Mouse (Mus musculus) embryonic facial prominence, embryonic 14.5 days (tissue): ENCODE data around the gene Isg20l2. TPM values are rescaled to one million over a fixed set of nuclear protein-coding genes. Genes with fewer than 3 reads are reported as not detected.

Experiments
- ATAC-seq: fragments of 200-750 bp; cut with Nextera tagmentation; 2 replicates; pipeline ENCODE4 v1.8.0; 2017; ENCODE audit warnings: low read depth, moderate number of reproducible peaks, moderate TSS enrichment
- DNase-seq: peaks from one replicate; pipeline ENCODE4 v3.0.0-alpha.2; 2015; ENCODE audit warnings: low spot score
- H3K27ac ChIP-seq: fragments of 300-500 bp; sonication (generic); replicated peaks from 2 replicates; pipeline ENCODE4 v1.5.1; 2014; ENCODE audit warnings: low read depth, mild to moderate bottlenecking, low read length, moderate library complexity
- H3K27me3 ChIP-seq: fragments of 300-500 bp; sonication (generic); replicated peaks from 2 replicates; pipeline ENCODE4 v1.6.1; 2014; ENCODE audit warnings: low read length; ENCODE audit not compliant: control insufficient read depth, insufficient read depth
- H3K36me3 ChIP-seq: fragments of 300-500 bp; sonication (generic); 2 replicates; pipeline ENCODE4 v1.6.1; 2014; ENCODE audit warnings: low read length, mixed read lengths; ENCODE audit not compliant: control insufficient read depth, insufficient read depth
- H3K4me1 ChIP-seq: fragments of 300-500 bp; sonication (generic); 2 replicates; pipeline ENCODE4 v1.6.1; 2014; ENCODE audit warnings: antibody characterized with exemption, low read length; ENCODE audit not compliant: control insufficient read depth, insufficient read depth
- H3K4me2 ChIP-seq: fragments of 300-500 bp; sonication (generic); 2 replicates; pipeline ENCODE4 v1.6.1; 2014; ENCODE audit warnings: low read depth, mild to moderate bottlenecking, low read length, moderate library complexity, mixed read lengths
- H3K4me3 ChIP-seq: fragments of 300-500 bp; sonication (generic); 2 replicates; pipeline ENCODE4 v1.5.1; 2014; ENCODE audit warnings: low read depth, mild to moderate bottlenecking, low read length
- H3K9ac ChIP-seq: fragments of 300-500 bp; sonication (generic); 2 replicates; pipeline ENCODE4 v1.6.1; 2014; ENCODE audit warnings: low read depth, mild to moderate bottlenecking, low read length, moderate library complexity, mixed read lengths
- H3K9me3 ChIP-seq: fragments of 300-500 bp; sonication (generic); 2 replicates; pipeline ENCODE4 v1.6.1; 2016; ENCODE audit warnings: low read length; ENCODE audit not compliant: control insufficient read depth
- WGBS: fragments of 180-500 bp; shearing (Covaris S2); extraction: QIAGEN DNeasy Blood & Tissue Kit; methylation state at CpG from one replicate; pipeline ENCODE4 v1.1.7; 2014; 5-methylcytosine and 5-hydroxymethylcytosine counted together
- polyA plus RNA-seq: library from polyadenylated mRNA; unstranded; fragments of >200 nt; fragmentation: Nextera tagmentation; extraction: Ambion mirVana; gene quantifications from 2 replicates; pipeline ENCODE4 v1.2.1, GENCODE M21; 2014

Gene Isg20l2
- polyA plus RNA-seq, 1 experiment from 2014 or later: 22.9 TPM

DNA sequence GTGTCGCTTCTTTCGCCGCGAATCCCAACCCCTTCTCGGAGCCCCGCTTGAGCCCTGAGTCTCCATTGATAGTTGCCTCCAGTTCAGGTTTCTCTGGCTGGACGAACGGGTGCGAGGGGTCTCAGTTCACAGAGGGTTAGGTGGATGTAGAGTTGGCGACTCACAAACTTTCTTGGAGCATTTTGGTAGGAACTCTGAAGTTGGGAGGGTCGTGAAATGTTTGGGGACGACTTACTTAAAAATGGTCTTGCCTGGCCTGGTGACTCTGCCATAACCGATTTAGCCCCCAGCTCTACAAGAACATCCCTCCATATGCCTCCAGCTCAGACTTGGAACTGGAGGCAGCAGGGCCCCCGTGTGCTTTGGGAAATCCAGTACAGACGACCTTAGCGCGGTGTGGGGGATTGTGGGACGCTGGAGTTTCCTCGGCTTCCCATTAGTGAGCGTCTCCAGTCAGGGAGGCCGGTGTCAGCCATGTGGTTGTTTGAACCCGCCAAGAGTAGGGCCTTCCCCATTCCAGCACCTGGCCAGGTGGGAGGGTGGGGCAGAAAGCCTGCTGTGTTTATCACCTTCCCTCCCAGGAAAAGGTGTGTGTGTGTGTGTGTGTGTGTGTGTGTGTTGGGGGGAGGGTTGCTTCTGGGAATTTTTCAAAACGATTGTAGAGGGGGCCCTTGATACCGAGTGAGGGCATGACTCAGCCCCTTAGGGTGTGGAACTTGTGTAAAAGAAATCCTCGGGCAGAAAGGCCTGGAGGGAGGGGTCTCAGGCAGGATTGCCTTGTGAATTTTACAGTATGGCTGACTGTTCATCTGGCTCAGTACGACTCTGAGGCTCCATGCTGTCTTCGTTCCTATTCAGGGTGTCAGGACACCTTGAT, 22.9 kb upstream of the Isg20l2 start:
- ATAC-seq (no peak), DNase-seq (peak; percentile 73)
- H3K36me3 ChIP-seq: no peaks in the 10 kb centered on the region
- H3K9ac ChIP-seq: peak overlapping the region; percentile 97
- under 1% methylated on average over 21 of the region's 27 CpGs for WGBS
- no peaks in the 10 kb centered on the region for H3K27me3 ChIP-seq
- peak overlapping the region; percentile 96 for H3K27ac ChIP-seq
- H3K9me3 ChIP-seq: no peaks in the 10 kb centered on the region
- peaks cover 35% of the 10 kb centered on the region for H3K4me1 ChIP-seq
- H3K4me2 ChIP-seq: peak overlapping the region; percentile 79
- peak overlapping the region; percentile 99 for H3K4me3 ChIP-seq

DNA sequence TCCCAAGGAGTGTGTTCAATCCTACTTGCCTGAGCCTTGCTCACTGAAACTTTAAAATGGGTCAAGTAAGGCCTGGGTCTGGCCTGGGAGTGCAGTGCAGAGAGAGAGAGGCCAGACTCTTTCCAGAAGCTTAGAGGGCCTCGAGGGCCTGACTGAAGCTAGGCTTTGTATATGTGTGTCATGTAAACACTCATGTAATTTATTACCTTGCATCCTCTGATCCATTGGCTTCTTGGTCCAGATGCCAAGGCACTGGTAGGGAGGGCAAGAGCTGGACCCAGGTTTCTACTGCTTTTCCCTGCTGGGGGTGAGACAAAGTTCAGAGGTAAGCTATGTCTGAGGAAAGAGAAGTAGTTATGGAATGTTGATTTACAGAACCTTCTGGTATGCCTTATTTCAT, 22.2 kb upstream of the Isg20l2 start:
- Histone ChIP-seq H3K4me2 (peak overlapping the region; percentile 79), H3K27me3 (no peaks in the 10 kb centered on the region), H3K9me3 (no peaks in the 10 kb centered on the region), H3K4me3 (peak overlapping the region; percentile 99), H3K4me1 (peaks cover 35% of the 10 kb centered on the region), H3K36me3 (peaks cover 2% of the 10 kb centered on the region; the same call in 1 of the 2 replicates), H3K9ac (peak overlapping the region; percentile 97), H3K27ac (peak overlapping the region; percentile 96)
- no peak for DNase-seq
- WGBS: 10% methylated on average over 1 of the region's 1 CpGs
- ATAC-seq: no peak

DNA sequence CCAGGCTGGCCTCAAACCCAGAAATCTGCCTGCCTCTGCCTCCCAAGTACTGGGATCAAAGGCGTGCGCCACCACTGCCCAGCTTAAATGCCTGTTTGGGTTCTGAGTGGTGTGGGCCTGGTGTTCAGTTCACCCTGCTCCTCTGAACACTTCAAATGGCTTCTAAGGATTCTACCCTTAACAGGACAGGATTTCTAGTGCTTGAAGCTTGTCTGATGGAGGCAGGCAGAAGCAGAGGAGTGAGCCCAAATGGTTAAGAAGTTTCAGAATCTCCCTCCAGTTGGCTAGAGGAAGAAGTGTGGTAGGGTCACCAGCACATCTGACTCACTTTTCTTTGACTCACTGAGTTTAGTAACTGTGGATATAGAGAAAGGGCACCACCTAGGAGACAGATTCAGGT, 20.7 kb upstream of the Isg20l2 start:
- no peaks in the 10 kb centered on the region for H3K27me3 ChIP-seq
- 79% methylated on average over 2 of the region's 2 CpGs for WGBS
- H3K9me3 ChIP-seq: no peaks in the 10 kb centered on the region
- peak overlapping the region; percentile 25 for H3K4me3 ChIP-seq
- peak overlapping the region; percentile 38; the same call in 1 of the 2 replicates for H3K9ac ChIP-seq
- H3K4me2 ChIP-seq: peak overlapping the region; percentile 55
- H3K27ac ChIP-seq: peak overlapping the region; percentile 61
- H3K36me3 ChIP-seq: peaks cover 16% of the 10 kb centered on the region
- DNase-seq (no peak), ATAC-seq (no peak)
- H3K4me1 ChIP-seq: peaks cover 35% of the 10 kb centered on the region

DNA sequence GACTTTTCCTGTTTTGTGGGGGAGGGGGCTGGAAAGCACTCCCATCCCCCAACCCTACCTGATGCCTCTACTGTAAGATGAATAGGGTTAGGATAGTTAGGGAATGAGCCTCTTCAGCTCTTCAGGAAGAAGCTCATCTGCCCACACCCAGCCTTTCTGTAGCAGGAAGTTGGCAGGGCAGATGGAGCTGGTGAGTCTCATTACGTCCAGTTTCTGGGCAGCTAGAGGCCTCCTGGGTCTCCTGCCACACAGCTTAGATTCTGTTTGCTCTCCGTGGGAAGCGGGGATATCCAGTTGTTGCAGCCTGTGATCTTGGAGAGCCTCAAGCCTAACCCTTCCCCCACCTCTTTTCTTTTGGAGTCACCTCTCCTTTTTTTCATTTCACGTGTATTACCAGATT, 20.2 kb upstream of the Isg20l2 start:
- H3K9ac ChIP-seq: peak overlapping the region; percentile 47

DNA sequence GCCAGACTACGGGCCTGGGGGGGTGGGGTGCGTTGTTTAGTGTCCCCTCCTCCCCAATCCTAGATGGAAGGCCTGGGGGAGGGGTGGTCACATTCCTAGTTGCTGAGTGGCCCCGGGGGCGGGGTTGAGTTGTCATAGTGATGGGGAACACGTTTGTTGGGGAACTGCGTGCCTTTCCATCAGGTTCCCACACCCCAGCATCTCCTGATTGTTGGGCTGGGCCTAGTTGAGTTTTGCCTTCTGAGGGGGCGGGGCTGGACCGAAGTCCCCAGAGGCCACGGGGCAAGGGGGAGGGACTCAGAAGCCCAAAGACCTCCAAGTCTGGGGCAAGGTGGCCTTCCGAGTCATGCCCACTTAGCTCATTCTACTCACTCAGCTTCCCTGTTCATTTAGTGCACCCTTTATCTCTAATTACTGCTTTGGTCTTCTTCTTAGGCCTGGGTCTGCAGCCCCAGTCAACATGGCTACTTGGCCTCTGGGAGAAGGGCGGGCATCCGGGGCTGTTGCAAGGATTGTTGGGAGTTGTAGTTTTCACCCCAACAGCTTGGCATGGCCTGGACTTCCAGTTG, 19.5 kb upstream of the Isg20l2 start:
- DNase-seq: peak; percentile 92
- no peaks in the 10 kb centered on the region for H3K9me3 ChIP-seq
- peaks cover 35% of the 10 kb centered on the region for H3K4me1 ChIP-seq
- peaks cover 29% of the 10 kb centered on the region for H3K36me3 ChIP-seq
- H3K4me3 ChIP-seq: peak overlapping the region; percentile 25
- peak overlapping the region; percentile 61 for H3K27ac ChIP-seq
- peak overlapping the region; percentile 55 for H3K4me2 ChIP-seq
- ATAC-seq: peak; percentile 16; the same call in 1 of the 2 replicates
- no peaks in the 10 kb centered on the region for H3K27me3 ChIP-seq
- 9% methylated on average over 11 of the region's 12 CpGs for WGBS
- peak overlapping the region; percentile 47 for H3K9ac ChIP-seq

More for the DNA sequence above, 20.2 kb upstream of the Isg20l2 start:
- H3K4me3 ChIP-seq: peak overlapping the region; percentile 25
- DNase-seq: peak; percentile 19
- 8% methylated on average over 4 of the region's 4 CpGs for WGBS
- ATAC-seq: no peak
- H3K4me2 ChIP-seq: peak overlapping the region; percentile 55
- peaks cover 35% of the 10 kb centered on the region for H3K4me1 ChIP-seq
- H3K9me3 ChIP-seq: no peaks in the 10 kb centered on the region
- no peaks in the 10 kb centered on the region for H3K27me3 ChIP-seq
- H3K36me3 ChIP-seq: peaks cover 21% of the 10 kb centered on the region
- peak overlapping the region; percentile 61 for H3K27ac ChIP-seq

DNA sequence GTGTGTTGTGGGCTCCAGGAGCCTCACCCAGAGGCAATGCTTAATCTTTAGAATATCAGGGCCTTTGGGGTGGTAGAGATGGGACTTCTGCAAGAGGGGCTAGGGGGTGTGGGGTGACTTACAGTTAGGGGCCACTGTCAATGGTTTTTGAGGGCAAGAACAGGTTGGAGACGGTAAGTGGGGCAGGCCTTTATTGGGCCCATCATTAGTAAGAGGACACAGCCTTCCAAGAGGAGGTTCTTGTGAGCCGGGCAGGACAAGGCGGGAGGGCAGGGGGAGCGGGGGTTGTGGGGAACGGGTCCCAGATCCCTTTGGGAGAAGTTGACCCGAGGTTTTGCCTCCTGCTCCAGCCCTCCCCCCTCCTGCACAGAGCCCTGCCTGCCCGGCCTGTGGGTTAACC, 16.6 kb upstream of the Isg20l2 start:
- H3K36me3 ChIP-seq: peaks cover 47% of the 10 kb centered on the region
- no peak overlapping the region for H3K9ac ChIP-seq
- H3K4me2 ChIP-seq: no peak overlapping the region
- H3K4me1 ChIP-seq: peaks cover 27% of the 10 kb centered on the region
- no peaks in the 10 kb centered on the region for H3K9me3 ChIP-seq
- H3K27me3 ChIP-seq: no peaks in the 10 kb centered on the region
- WGBS: 77% methylated on average over 7 of the region's 7 CpGs
- no peak for DNase-seq
- no peak overlapping the region for H3K27ac ChIP-seq
- no peak for ATAC-seq
- H3K4me3 ChIP-seq: no peak overlapping the region

DNA sequence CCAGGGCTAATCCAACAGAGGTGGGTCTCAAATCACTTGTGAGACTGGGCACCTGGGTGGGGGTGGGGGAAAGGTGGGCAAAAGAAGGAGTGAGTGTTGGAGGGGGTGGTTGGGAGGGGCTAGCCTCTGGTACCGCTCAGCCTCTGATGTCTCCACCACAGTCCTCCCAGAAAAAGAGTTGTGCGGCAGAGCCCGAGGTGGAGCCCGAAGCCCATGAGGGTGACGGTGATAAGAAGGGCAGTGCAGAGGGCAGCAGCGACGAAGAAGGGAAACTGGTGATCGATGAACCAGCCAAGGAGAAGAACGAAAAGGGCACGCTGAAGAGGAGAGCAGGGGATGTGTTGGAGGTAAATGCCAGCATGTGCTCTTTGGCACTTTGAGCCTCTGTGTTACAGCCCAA, 16.2 kb upstream of the Isg20l2 start:
- Histone ChIP-seq H3K27ac (no peak overlapping the region), H3K4me2 (no peak overlapping the region), H3K27me3 (no peaks in the 10 kb centered on the region), H3K9ac (no peak overlapping the region), H3K4me3 (no peak overlapping the region), H3K36me3 (peaks cover 47% of the 10 kb centered on the region), H3K9me3 (no peaks in the 10 kb centered on the region), H3K4me1 (peaks cover 23% of the 10 kb centered on the region)
- 98% methylated on average over 10 of the region's 10 CpGs for WGBS
- ATAC-seq: no peak
- DNase-seq: no peak

DNA sequence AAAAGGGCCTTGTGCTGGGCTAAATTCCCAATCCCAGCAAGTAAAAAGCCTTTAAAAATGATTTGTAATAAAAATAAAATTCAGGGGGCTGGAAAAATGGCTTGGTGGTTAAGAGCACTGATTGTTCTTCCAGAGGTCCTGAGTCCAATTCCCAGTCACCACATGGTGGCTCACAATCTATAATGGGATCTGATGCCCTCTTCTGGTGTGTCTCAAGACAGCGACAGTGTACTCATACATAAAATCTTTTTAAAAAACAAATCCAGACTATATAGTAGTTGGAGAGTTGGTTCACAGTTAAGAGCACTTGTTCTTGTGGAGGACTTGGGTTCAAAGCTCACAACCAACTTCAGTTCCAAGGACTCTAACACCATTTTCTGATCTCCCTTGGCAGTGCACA, 13.1 kb upstream of the Isg20l2 start:
- WGBS: 95% methylated on average over 1 of the region's 1 CpGs
- Histone ChIP-seq H3K36me3 (peaks cover 51% of the 10 kb centered on the region), H3K27ac (no peak overlapping the region)

More for the DNA sequence above, 13.1 kb upstream of the Isg20l2 start:
- DNase-seq: no peak
- Histone ChIP-seq H3K4me2 (no peak overlapping the region), H3K4me1 (no peaks in the 10 kb centered on the region; the same call in 1 of the 2 replicates), H3K4me3 (no peak overlapping the region), H3K27me3 (no peaks in the 10 kb centered on the region), H3K9ac (no peak overlapping the region), H3K9me3 (no peaks in the 10 kb centered on the region)
- no peak for ATAC-seq
